Mouse (Mus musculus): ENCODE data around the gene Pip4p1. TPM values are rescaled to one million over a fixed set of nuclear protein-coding genes. Genes with fewer than 3 reads are reported as not detected.
"Not testable (repeated sequence)": the region's sequence is repeated elsewhere in the genome, so short reads cannot be mapped to it uniquely, and the experiment has no call there.

Pip4p1 gene
- polyA plus RNA-seq, 1 experiment from 2014 or later: 68.3 TPM

GRCm38 (mm10) chr14:50958289-50958995 is 27.8 kb upstream of the Pip4p1 start:
- not testable (repeated sequence) for H3K27me3 ChIP-seq; H3K9me3 ChIP-seq; H3K4me3 ChIP-seq; ATAC-seq (ENCODE audit: low FRiP score, low read depth); H3K4me1 ChIP-seq; H3K4me2 ChIP-seq (replicated peaks); H3K36me3 ChIP-seq; H3K27ac ChIP-seq (replicated peaks); H3K9ac ChIP-seq (replicated peaks)
- WGBS: 90% methylated on average over 5 of the region's 5 CpGs

- not testable (repeated sequence) for H3K27ac ChIP-seq (replicated peaks); H3K36me3 ChIP-seq; H3K27me3 ChIP-seq; H3K9ac ChIP-seq (replicated peaks); ATAC-seq (ENCODE audit: low FRiP score, low read depth); H3K4me1 ChIP-seq; H3K4me2 ChIP-seq (replicated peaks); H3K9me3 ChIP-seq; H3K4me3 ChIP-seq
- 64% methylated on average over 3 of the region's 3 CpGs for WGBS
Observed at GRCm38 (mm10) chr14:50957146-50957545, 26.5 kb upstream of the Pip4p1 start.

GRCm38 (mm10) chr14:50956724-50957123 is 26.1 kb upstream of the Pip4p1 start:
- H3K27me3 ChIP-seq; H3K36me3 ChIP-seq; H3K4me3 ChIP-seq; H3K27ac ChIP-seq (replicated peaks); H3K4me2 ChIP-seq (replicated peaks); H3K9ac ChIP-seq (replicated peaks); ATAC-seq (ENCODE audit: low FRiP score, low read depth); H3K4me1 ChIP-seq; H3K9me3 ChIP-seq: not testable (repeated sequence)
- 76% methylated on average over 6 of the region's 6 CpGs for WGBS

- H3K9me3 ChIP-seq; H3K9ac ChIP-seq (replicated peaks); H3K4me3 ChIP-seq; H3K27me3 ChIP-seq; H3K27ac ChIP-seq (replicated peaks); H3K4me1 ChIP-seq: not testable (repeated sequence)
- Histone ChIP-seq H3K36me3 (peaks cover 11% of the 10 kb centered on the region), H3K4me2 (replicated peaks) (peak within 1 kb of the TSS; percentile 33)
- 9% methylated on average over 19 of the region's 19 CpGs for WGBS
- peak; percentile 87 for ATAC-seq (ENCODE audit: low FRiP score, low read depth)
Observed at GRCm38 (mm10) chr14:50955942-50956508, 25.4 kb upstream of the Pip4p1 start, which contains the start of gene Pnp2. Gene Pnp2, plus strand, starts transcription at chr14:50955992.

DNA sequence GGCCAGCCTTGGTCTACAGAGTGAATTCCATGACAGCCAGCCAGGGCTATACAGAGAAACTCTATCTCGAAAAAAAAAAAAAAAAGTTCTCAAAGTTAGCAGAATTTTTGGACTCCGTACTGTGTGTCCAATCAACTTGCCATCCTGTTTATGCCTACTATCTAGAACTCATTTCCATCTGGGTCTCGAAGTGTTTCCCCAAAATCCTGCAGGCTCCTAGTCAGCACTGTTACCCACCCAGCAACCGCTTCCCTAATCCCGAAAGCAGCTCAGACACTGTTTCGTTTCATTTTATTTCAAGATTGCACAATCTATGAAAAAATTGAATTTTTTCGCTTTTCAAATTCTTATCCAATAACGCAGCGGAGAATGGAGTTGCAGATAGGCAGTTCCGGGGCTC is 24.8 kb upstream of the Pip4p1 start:
- no peak for ATAC-seq (ENCODE audit: low FRiP score, low read depth)
- WGBS: 92% methylated on average over 10 of the region's 10 CpGs
- no peak overlapping the region for H3K4me3 ChIP-seq
- H3K9me3 ChIP-seq: no peaks in the 10 kb centered on the region
- no peaks in the 10 kb centered on the region for H3K27me3 ChIP-seq
- peaks cover 12% of the 10 kb centered on the region for H3K36me3 ChIP-seq
- no peak overlapping the region for H3K9ac ChIP-seq (replicated peaks)
- H3K4me1 ChIP-seq: no peaks in the 10 kb centered on the region
- H3K27ac ChIP-seq (replicated peaks): no peak overlapping the region
- no peak overlapping the region for H3K4me2 ChIP-seq (replicated peaks)

- H3K4me2 ChIP-seq (replicated peaks): peak overlapping the region; percentile 65
- not testable (repeated sequence) for H3K27ac ChIP-seq (replicated peaks)
Observed at GRCm38 (mm10) chr14:50945526-50945925, 14.9 kb upstream of the Pip4p1 start.

GRCm38 (mm10) chr14:50945081-50945480 is 14.4 kb upstream of the Pip4p1 start:
- not testable (repeated sequence) for H3K9me3 ChIP-seq, H3K4me1 ChIP-seq, H3K27me3 ChIP-seq, H3K36me3 ChIP-seq
- H3K9ac ChIP-seq (replicated peaks): peak overlapping the region; percentile 52
- H3K4me2 ChIP-seq (replicated peaks): peak overlapping the region; percentile 65
- peak; percentile 16; the same call in 1 of the 2 replicates for ATAC-seq (ENCODE audit: low FRiP score, low read depth)
- WGBS: 9% methylated on average over 6 of the region's 6 CpGs
- H3K27ac ChIP-seq (replicated peaks): peak overlapping the region; percentile 84
- H3K4me3 ChIP-seq: peak overlapping the region; percentile 49

More at GRCm38 (mm10) chr14:50945526-50945925, 14.9 kb upstream of the Pip4p1 start:
- H3K27me3 ChIP-seq; H3K4me1 ChIP-seq; H3K36me3 ChIP-seq; H3K9ac ChIP-seq (replicated peaks); ATAC-seq (ENCODE audit: low FRiP score, low read depth); H3K9me3 ChIP-seq: not testable (repeated sequence)
- 36% methylated on average over 3 of the region's 3 CpGs for WGBS
- H3K4me3 ChIP-seq: peak overlapping the region; percentile 49

GRCm38 (mm10) chr14:50944668-50945033 is 14.0 kb upstream of the Pip4p1 start:
- H3K36me3 ChIP-seq, H3K9me3 ChIP-seq, H3K27me3 ChIP-seq, H3K4me1 ChIP-seq: not testable (repeated sequence)
- H3K27ac ChIP-seq (replicated peaks): peak overlapping the region; percentile 84
- H3K4me2 ChIP-seq (replicated peaks): peak overlapping the region; percentile 65
- peak; percentile 97 for ATAC-seq (ENCODE audit: low FRiP score, low read depth)
- WGBS: under 1% methylated on average over 15 of the region's 15 CpGs
- peak overlapping the region; percentile 49 for H3K4me3 ChIP-seq
- H3K9ac ChIP-seq (replicated peaks): peak overlapping the region; percentile 52

GRCm38 (mm10) chr14:50943932-50944667 is 13.4 kb upstream of the Pip4p1 start, which contains the start of gene Gm49342:
Gene Gm49342, plus strand, starts transcription at chr14:50944517.
- H3K36me3 ChIP-seq: no peaks in the 10 kb centered on the region
- WGBS: 19% methylated on average over 31 of the region's 31 CpGs
- peak within 1 kb of the TSS; percentile 84 for H3K27ac ChIP-seq (replicated peaks)
- no peaks in the 10 kb centered on the region for H3K27me3 ChIP-seq
- no peaks in the 10 kb centered on the region for H3K9me3 ChIP-seq
- peak within 1 kb of the TSS; percentile 49 for H3K4me3 ChIP-seq
- H3K4me2 ChIP-seq (replicated peaks): peak within 1 kb of the TSS; percentile 65
- H3K4me1 ChIP-seq: peaks cover 7% of the 10 kb centered on the region
- peak; percentile 99 for ATAC-seq (ENCODE audit: low FRiP score, low read depth)
- H3K9ac ChIP-seq (replicated peaks): peak within 1 kb of the TSS; percentile 52

DNA sequence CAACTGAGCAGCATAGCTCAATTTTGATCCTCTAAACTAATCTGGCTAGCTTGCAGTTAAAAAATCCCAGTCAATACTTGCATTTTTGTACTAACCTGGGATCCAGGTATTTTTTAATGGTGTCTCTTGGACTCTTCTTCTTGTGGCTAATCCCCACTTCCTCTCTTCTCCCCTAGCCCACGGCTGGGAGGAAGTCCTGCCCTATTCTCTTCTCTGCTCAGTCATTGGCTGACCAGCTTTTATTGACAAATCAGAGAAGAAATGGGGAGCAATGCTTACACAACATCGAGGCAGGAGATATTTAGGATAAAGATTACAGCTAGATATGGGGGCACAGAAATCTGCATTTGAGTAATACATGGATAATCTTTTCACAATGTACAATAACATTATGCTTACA is 8.3 kb upstream of the Pip4p1 start:
- Histone ChIP-seq H3K27ac (replicated peaks) (no peak overlapping the region), H3K4me2 (replicated peaks) (no peak overlapping the region), H3K9me3 (no peaks in the 10 kb centered on the region), H3K4me3 (no peak overlapping the region), H3K9ac (replicated peaks) (no peak overlapping the region), H3K27me3 (no peaks in the 10 kb centered on the region), H3K4me1 (no peaks in the 10 kb centered on the region), H3K36me3 (no peaks in the 10 kb centered on the region)
- 46% methylated on average over 2 of the region's 2 CpGs for WGBS
- ATAC-seq (ENCODE audit: low FRiP score, low read depth): no peak

GRCm38 (mm10) chr14:50938119-50938908 is 7.7 kb upstream of the Pip4p1 start:
- Histone ChIP-seq H3K4me1 (no peaks in the 10 kb centered on the region), H3K9me3 (no peaks in the 10 kb centered on the region), H3K27me3 (no peaks in the 10 kb centered on the region), H3K9ac (replicated peaks) (no peak overlapping the region), H3K4me2 (replicated peaks) (no peak overlapping the region), H3K4me3 (no peak overlapping the region), H3K27ac (replicated peaks) (no peak overlapping the region), H3K36me3 (no peaks in the 10 kb centered on the region)
- no peak for ATAC-seq (ENCODE audit: low FRiP score, low read depth)
- WGBS: 90% methylated on average over 3 of the region's 3 CpGs

DNA sequence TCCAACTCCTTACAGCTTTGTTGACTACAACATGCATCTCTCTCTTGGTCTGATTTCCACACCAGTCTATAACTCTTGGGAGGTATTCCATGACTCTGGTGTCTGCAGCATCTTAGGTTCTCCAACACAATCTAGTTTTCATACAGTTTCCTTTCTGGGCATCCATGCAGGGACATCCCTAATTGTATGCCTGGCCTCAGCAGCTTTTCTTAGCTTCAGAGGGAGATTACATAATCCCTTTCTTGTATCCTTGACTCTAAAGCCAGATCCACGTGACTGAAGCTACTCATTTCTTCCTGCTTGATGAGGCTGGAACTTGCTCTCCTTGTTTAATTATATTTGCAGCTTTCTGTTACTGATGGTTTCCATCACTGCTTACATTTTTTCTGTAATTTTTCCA is 6.0 kb upstream of the Pip4p1 start:
- H3K36me3 ChIP-seq: no peaks in the 10 kb centered on the region
- ATAC-seq (ENCODE audit: low FRiP score, low read depth): no peak
- no peak overlapping the region for H3K9ac ChIP-seq (replicated peaks)
- WGBS: 56% methylated on average over 1 of the region's 1 CpGs
- peaks cover 1% of the 10 kb centered on the region for H3K4me1 ChIP-seq
- no peaks in the 10 kb centered on the region for H3K9me3 ChIP-seq
- no peaks in the 10 kb centered on the region for H3K27me3 ChIP-seq
- H3K27ac ChIP-seq (replicated peaks): no peak overlapping the region
- no peak overlapping the region for H3K4me2 ChIP-seq (replicated peaks)
- H3K4me3 ChIP-seq: no peak overlapping the region

All from midbrain, embryonic 12.5 days (tissue).